Mouse (Mus musculus): Measurements from ENCODE around the gene Kirrel. TPM values are rescaled to one million over a fixed set of nuclear protein-coding genes. Genes with fewer than 3 reads are reported as not detected.

Gene Kirrel
- total and polyA plus RNA-seq, 2 experiments from 2014 or later: 2.9 to 11.3 TPM

- TF ChIP-seq CTCF (IDR thresholded peaks at IDR 0.05; ENCODE audit: low read depth): no peak
These were observed 25.1 kb downstream of the Kirrel start for GRCm38 (mm10) chr3:87149425-87149824.

GRCm38 (mm10) chr3:87144476-87145240 is 29.9 kb downstream of the Kirrel start:
- DNase-seq (ENCODE audit: low spot score) (no peak), ATAC-seq (no peak)
- no peak overlapping the region for H3K27ac ChIP-seq
- H3K27me3 ChIP-seq (ENCODE audit: insufficient read depth, low read length): no peaks in the 10 kb centered on the region
- H3K9me3 ChIP-seq (ENCODE audit: low read length): no peaks in the 10 kb centered on the region
- TF ChIP-seq CTCF (IDR thresholded peaks at IDR 0.05; ENCODE audit: low read depth): no peak
- 49% methylated on average over 6 of the region's 6 CpGs for WGBS
- H3K4me2 ChIP-seq (ENCODE audit: low read depth, low read length): no peak overlapping the region
- H3K4me3 ChIP-seq (ENCODE audit: low read length): no peak overlapping the region
- no peak overlapping the region for H3K9ac ChIP-seq (replicated peaks; ENCODE audit: low read length)
- H3K4me1 ChIP-seq (ENCODE audit: insufficient read depth, low read length): no peaks in the 10 kb centered on the region
- H3K36me3 ChIP-seq (ENCODE audit: insufficient read depth, low read length): no peaks in the 10 kb centered on the region

More at GRCm38 (mm10) chr3:87149425-87149824, 25.1 kb downstream of the Kirrel start:
- H3K4me1 ChIP-seq (ENCODE audit: insufficient read depth, low read length): peaks cover 22% of the 10 kb centered on the region
- no peaks in the 10 kb centered on the region for H3K9me3 ChIP-seq (ENCODE audit: low read length)
- no peak overlapping the region for H3K4me2 ChIP-seq (ENCODE audit: low read depth, low read length)
- H3K9ac ChIP-seq (replicated peaks; ENCODE audit: low read length): no peak overlapping the region
- 62% methylated on average over 10 of the region's 10 CpGs for WGBS
- H3K4me3 ChIP-seq (ENCODE audit: low read length): no peak overlapping the region
- H3K27ac ChIP-seq: no peak overlapping the region
- no peaks in the 10 kb centered on the region for H3K27me3 ChIP-seq (ENCODE audit: insufficient read depth, low read length)
- no peaks in the 10 kb centered on the region for H3K36me3 ChIP-seq (ENCODE audit: insufficient read depth, low read length)
- no peak for DNase-seq (ENCODE audit: low spot score)
- ATAC-seq: no peak

GRCm38 (mm10) chr3:87140284-87140683 is 34.3 kb downstream of the Kirrel start:
- WGBS: 62% methylated on average over 5 of the region's 5 CpGs
- TF ChIP-seq CTCF (IDR thresholded peaks at IDR 0.05; ENCODE audit: low read depth): no peak
- H3K27ac ChIP-seq: no peak overlapping the region

GRCm38 (mm10) chr3:87136782-87137181 is 37.8 kb downstream of the Kirrel start:
- H3K4me3 ChIP-seq (ENCODE audit: low read length): no peak overlapping the region
- H3K4me1 ChIP-seq (ENCODE audit: insufficient read depth, low read length): no peaks in the 10 kb centered on the region
- H3K9me3 ChIP-seq (ENCODE audit: low read length): no peaks in the 10 kb centered on the region
- no peak overlapping the region for H3K4me2 ChIP-seq (ENCODE audit: low read depth, low read length)
- no peak overlapping the region for H3K9ac ChIP-seq (replicated peaks; ENCODE audit: low read length)
- DNase-seq (ENCODE audit: low spot score) (no peak), ATAC-seq (no peak)
- no peaks in the 10 kb centered on the region for H3K36me3 ChIP-seq (ENCODE audit: insufficient read depth, low read length)
- H3K27ac ChIP-seq: no peak overlapping the region
- TF ChIP-seq CTCF (IDR thresholded peaks at IDR 0.05; ENCODE audit: low read depth): no peak
- H3K27me3 ChIP-seq (ENCODE audit: insufficient read depth, low read length): no peaks in the 10 kb centered on the region
- 51% methylated on average over 7 of the region's 7 CpGs for WGBS

More at GRCm38 (mm10) chr3:87140284-87140683, 34.3 kb downstream of the Kirrel start:
- no peak overlapping the region for H3K4me3 ChIP-seq (ENCODE audit: low read length)
- H3K9me3 ChIP-seq (ENCODE audit: low read length): no peaks in the 10 kb centered on the region
- H3K4me2 ChIP-seq (ENCODE audit: low read depth, low read length): no peak overlapping the region
- no peaks in the 10 kb centered on the region for H3K36me3 ChIP-seq (ENCODE audit: insufficient read depth, low read length)
- no peaks in the 10 kb centered on the region for H3K4me1 ChIP-seq (ENCODE audit: insufficient read depth, low read length)
- H3K27me3 ChIP-seq (ENCODE audit: insufficient read depth, low read length): no peaks in the 10 kb centered on the region
- peak; percentile 53; the same call in 1 of the 2 replicates for ATAC-seq
- no peak overlapping the region for H3K9ac ChIP-seq (replicated peaks; ENCODE audit: low read length)
- peak; percentile 47 for DNase-seq (ENCODE audit: low spot score)

- Histone ChIP-seq H3K27ac (no peak overlapping the region), H3K4me1 (ENCODE audit: insufficient read depth, low read length) (0 out of 2 replicates have a peak, but pooled peaks cover 5% of the 10 kb centered on the region), H3K36me3 (ENCODE audit: insufficient read depth, low read length) (no peaks in the 10 kb centered on the region), H3K4me2 (ENCODE audit: low read depth, low read length) (no peak overlapping the region), H3K4me3 (ENCODE audit: low read length) (no peak overlapping the region), H3K9ac (replicated peaks; ENCODE audit: low read length) (no peak overlapping the region), H3K27me3 (ENCODE audit: insufficient read depth, low read length) (no peaks in the 10 kb centered on the region), H3K9me3 (ENCODE audit: low read length) (no peaks in the 10 kb centered on the region)
- no peak for ATAC-seq
- DNase-seq (ENCODE audit: low spot score): no peak
- TF ChIP-seq CTCF (IDR thresholded peaks at IDR 0.05; ENCODE audit: low read depth): no peak
These were observed 39.6 kb downstream of the Kirrel start for GRCm38 (mm10) chr3:87134951-87135350.

GRCm38 (mm10) chr3:87131694-87132347 is 42.7 kb downstream of the Kirrel start:
- H3K9ac ChIP-seq (replicated peaks; ENCODE audit: low read length): no peak overlapping the region
- no peak overlapping the region for H3K4me3 ChIP-seq (ENCODE audit: low read length)
- no peak overlapping the region for H3K27ac ChIP-seq
- 0 out of 2 replicates have a peak, but pooled peaks cover 5% of the 10 kb centered on the region for H3K4me1 ChIP-seq (ENCODE audit: insufficient read depth, low read length)
- H3K4me2 ChIP-seq (ENCODE audit: low read depth, low read length): no peak overlapping the region
- DNase-seq (ENCODE audit: low spot score): no peak
- no peak for ATAC-seq
- 70% methylated on average over 11 of the region's 11 CpGs for WGBS
- no peaks in the 10 kb centered on the region for H3K9me3 ChIP-seq (ENCODE audit: low read length)
- no peaks in the 10 kb centered on the region for H3K27me3 ChIP-seq (ENCODE audit: insufficient read depth, low read length)
- no peaks in the 10 kb centered on the region for H3K36me3 ChIP-seq (ENCODE audit: insufficient read depth, low read length)
- no peak for TF ChIP-seq CTCF (IDR thresholded peaks at IDR 0.05; ENCODE audit: low read depth)
